ENCODE assay signal across 13 mouse cellular contexts in the genomic region with DNA sequence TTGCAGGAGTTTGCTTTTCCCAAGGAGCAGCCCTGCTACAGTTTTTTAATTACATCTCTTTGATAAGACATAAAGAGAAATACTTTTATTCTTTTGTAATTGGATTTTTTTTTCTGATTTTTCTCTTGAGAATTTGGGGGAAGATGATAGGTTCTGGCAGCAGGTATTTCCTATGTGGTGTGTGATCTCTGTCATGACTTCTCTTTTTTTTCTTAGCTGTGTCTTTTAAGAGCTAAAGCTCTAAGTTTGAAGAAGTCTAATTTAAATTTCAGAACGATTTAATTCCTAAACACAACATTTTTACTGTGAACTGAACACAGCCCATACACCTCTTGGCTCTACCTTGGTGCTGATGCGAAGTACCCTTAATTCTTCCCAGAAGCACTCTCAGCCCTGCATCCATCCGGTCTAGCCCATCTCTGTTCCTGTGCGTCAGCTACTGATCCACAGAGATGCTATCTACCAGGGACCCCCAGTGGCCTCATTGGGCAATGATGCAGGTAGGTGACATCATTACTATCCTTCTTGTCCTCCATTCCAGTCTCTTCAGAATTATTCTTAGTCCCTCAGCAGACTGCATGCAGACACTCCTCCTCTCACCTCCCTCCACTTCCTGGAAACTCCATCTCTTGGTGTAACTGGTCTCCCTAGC.
"Had no signal": no experiment of that assay in that cellular context is flagged by ENCODE, and none has a peak within 500 bp of the region (broad histone marks: within the 10 kb centered on the region; RNA-seq: fewer than 3 reads in every experiment).

No protein-coding gene starts in this region.

- ATAC-seq: lung, postnatal 0 days had no signal

- H3K27ac ChIP-seq: limb, embryonic 10.5 days; liver, embryonic 15.5 days; neural tube, embryonic 15.5 days had no signal

- H3K4me3 ChIP-seq: limb, embryonic 10.5 days; liver, embryonic 15.5 days; neural tube, embryonic 15.5 days had no signal

- DNase-seq: kidney, adult 18-20 months; kidney, postnatal 10 days; kidney, postnatal 4 days; lung, adult 2 months; lung, postnatal 4 days; midbrain, embryonic 14.5 days; right cerebral cortex, adult 18-20 months; right cerebral cortex, postnatal 25 days had no signal

- H3K9me3 ChIP-seq: limb, embryonic 10.5 days; liver, embryonic 15.5 days; neural tube, embryonic 15.5 days had no signal

- H3K27me3 ChIP-seq: liver, embryonic 15.5 days; neural tube, embryonic 15.5 days had no signal

- H3K4me1 ChIP-seq: limb, embryonic 10.5 days; neural tube, embryonic 15.5 days had no signal

- H3K9ac ChIP-seq: liver, embryonic 15.5 days; neural tube, embryonic 15.5 days had no signal

- H3K4me2 ChIP-seq: liver, embryonic 11.5 days; liver, embryonic 15.5 days; neural tube, embryonic 15.5 days had no signal

- H3K36me3 ChIP-seq: limb, embryonic 10.5 days; liver, embryonic 15.5 days; neural tube, embryonic 15.5 days had no signal
